Mouse (Mus musculus): ENCODE measurements around the gene Bysl.

GRCm38 (mm10) chr17:47616652-47617051, 5.4 kb upstream of the Bysl start:
- TF ChIP-seq MAFK (IDR thresholded peaks at IDR 0.05; ENCODE audit: insufficient read depth, low read depth, low read length) (no peak), CHD2 (IDR thresholded peaks at IDR 0.05; ENCODE audit: low read depth, low read length) (no peak)

Measured in ES-E14 (cell line).